Mouse (Mus musculus): ENCODE results near the gene Hmox2. TPM values are rescaled to one million over a fixed set of nuclear protein-coding genes. Genes with fewer than 3 reads are reported as not detected.
"Not testable (repeated sequence)": the region's sequence is repeated elsewhere in the genome, so short reads cannot be mapped to it uniquely, and the experiment has no call there.

Hmox2 gene
- polyA plus RNA-seq, 1 experiment, result 42.6 TPM

DNA sequence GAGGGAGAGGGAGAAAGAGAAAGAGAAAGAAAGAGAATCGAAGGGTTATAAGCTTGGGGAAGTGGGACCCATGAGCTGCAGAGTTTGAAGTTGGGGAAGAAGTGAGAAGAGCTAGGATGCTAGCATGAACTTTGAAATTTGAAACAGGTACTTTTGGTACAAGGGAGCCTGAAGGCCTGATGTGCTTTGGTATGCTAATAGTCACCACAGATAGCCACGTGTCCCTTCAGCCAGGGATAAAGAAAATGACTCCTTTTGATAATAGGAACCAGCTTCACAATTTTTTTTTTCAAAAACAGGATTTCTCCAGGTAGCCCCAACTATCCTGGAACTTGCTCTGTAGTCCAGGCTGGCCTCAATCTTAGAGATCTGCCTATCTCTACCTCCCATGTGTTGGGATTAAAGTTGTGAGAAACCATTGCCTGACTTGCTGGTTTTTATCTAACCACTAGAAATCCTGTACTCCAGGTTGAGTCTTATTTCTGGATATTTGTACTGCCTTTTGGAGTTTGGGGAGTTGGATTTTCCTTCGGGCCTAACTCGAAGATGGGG is 43.5 kb upstream of the Hmox2 start:
- H3K79me2 ChIP-seq (ENCODE audit: control insufficient read depth, insufficient read depth), result peaks cover 31% of the 10 kb centered on the region
- no peaks in the 10 kb centered on the region for H3K27me3 ChIP-seq (ENCODE audit: control insufficient read depth, insufficient read depth, insufficient read length)
- H3ac ChIP-seq (ENCODE audit: control insufficient read depth, insufficient read length, low read depth), result no peak overlapping the region
- no peak overlapping the region for H3K4me3 ChIP-seq (ENCODE audit: insufficient read depth, poor library complexity, severe bottlenecking)
- peaks cover 20% of the 10 kb centered on the region for H3K79me3 ChIP-seq (ENCODE audit: low read depth)
- TF ChIP-seq FOSL1 (IDR thresholded peaks at IDR 0.05; ENCODE audit: insufficient read depth, low read length, poor library complexity, severe bottlenecking), result no peak
- TF ChIP-seq CTCF (IDR thresholded peaks at IDR 0.05; ENCODE audit: control insufficient read depth, insufficient read depth, insufficient read length), result no peak
- TF ChIP-seq USF1 (IDR thresholded peaks at IDR 0.05; ENCODE audit: low read depth), result no peak
- no peak for TF ChIP-seq MAX (IDR thresholded peaks at IDR 0.05)
- TF ChIP-seq MYOG (IDR thresholded peaks at IDR 0.05; ENCODE audit: control insufficient read depth, extremely low read depth, insufficient read length), result no peak
- no peak for TF ChIP-seq CEBPB (IDR thresholded peaks at IDR 0.05; ENCODE audit: low read depth)
- no peak for TF ChIP-seq MYOD1 (IDR thresholded peaks at IDR 0.05; ENCODE audit: control insufficient read depth, insufficient read length, low read depth)
- peaks cover 15% of the 10 kb centered on the region for H3K36me3 ChIP-seq (ENCODE audit: control insufficient read depth, insufficient read depth)

DNA sequence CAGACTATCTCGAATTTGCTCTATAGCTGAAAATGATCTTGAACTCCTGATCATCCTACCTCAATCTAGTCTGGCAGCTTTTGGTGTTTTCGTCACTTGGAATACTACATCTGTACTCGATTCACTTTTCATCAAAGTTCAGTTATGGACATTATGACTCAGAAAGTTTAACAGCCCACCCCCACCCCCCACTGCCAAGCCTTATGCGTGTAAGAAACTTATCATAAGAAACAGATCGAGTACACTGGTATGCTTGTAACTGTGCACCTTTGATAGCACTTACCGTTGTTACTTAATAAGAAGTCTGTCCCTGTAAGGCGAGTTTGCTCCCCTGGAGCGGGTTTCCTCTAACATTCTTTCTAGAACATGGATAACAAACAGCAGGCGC is 43.0 kb upstream of the Hmox2 start:
- no peak for TF ChIP-seq CTCF (IDR thresholded peaks at IDR 0.05; ENCODE audit: control insufficient read depth, insufficient read depth, insufficient read length)
- no peak for TF ChIP-seq MAX (IDR thresholded peaks at IDR 0.05)
- no peak for TF ChIP-seq MYOD1 (IDR thresholded peaks at IDR 0.05; ENCODE audit: control insufficient read depth, insufficient read length, low read depth)
- no peak for TF ChIP-seq USF1 (IDR thresholded peaks at IDR 0.05; ENCODE audit: low read depth)
- TF ChIP-seq CEBPB (IDR thresholded peaks at IDR 0.05; ENCODE audit: low read depth), result no peak
- TF ChIP-seq MYOG (IDR thresholded peaks at IDR 0.05; ENCODE audit: control insufficient read depth, extremely low read depth, insufficient read length), result no peak
- TF ChIP-seq FOSL1 (IDR thresholded peaks at IDR 0.05; ENCODE audit: insufficient read depth, low read length, poor library complexity, severe bottlenecking), result no peak
- no peaks in the 10 kb centered on the region for H3K27me3 ChIP-seq (ENCODE audit: control insufficient read depth, insufficient read depth, insufficient read length)
- peaks cover 20% of the 10 kb centered on the region for H3K36me3 ChIP-seq (ENCODE audit: control insufficient read depth, insufficient read depth)
- H3K4me3 ChIP-seq (ENCODE audit: insufficient read depth, poor library complexity, severe bottlenecking), result peak overlapping the region; percentile 92
- H3K79me2 ChIP-seq (ENCODE audit: control insufficient read depth, insufficient read depth), result peaks cover 31% of the 10 kb centered on the region
- peaks cover 20% of the 10 kb centered on the region for H3K79me3 ChIP-seq (ENCODE audit: low read depth)
- peak overlapping the region; percentile 60 for H3ac ChIP-seq (ENCODE audit: control insufficient read depth, insufficient read length, low read depth)

DNA sequence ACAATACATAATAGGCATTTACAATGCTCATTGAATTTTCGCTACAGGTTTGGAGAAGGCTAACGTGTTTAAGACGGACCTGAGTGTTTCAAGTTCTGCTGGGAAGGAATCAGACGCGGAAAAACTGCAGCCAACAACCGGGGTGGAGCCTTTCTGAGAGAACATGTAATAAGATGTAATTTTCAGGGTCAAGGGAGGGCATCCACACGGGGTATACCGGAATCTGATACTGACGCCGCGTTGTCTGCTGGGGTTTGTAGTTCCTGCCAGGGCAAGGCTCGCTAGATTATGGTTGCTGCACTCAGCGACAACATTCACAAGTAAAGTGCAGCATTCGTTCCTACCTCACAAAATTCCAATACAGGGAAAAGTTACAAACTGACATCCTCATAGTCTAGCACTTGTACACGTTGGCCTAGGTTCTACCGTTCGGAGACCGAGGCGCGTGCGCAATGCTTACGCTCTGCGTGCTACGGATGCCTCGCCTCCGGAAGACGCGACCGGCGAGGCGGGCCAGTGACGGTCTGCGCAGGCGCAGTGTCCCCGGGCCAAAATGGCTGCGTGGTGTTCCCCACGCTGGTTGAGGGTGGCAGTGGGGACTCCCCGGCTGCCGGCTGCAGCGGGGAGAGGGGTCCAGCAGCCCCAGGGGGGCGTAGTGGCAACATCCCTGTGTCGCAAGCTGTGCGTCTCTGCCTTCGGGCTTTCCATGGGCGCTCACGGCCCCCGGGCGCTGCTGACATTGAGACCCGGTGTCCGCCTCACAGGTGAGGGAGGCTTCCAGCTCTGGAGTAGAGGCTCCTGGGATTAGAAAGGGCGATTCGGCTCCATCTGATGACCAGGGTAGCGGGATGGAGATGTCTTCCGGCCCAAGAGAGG is 42.3 kb upstream of the Hmox2 start:
- TF ChIP-seq MYOG (IDR thresholded peaks at IDR 0.05; ENCODE audit: control insufficient read depth, extremely low read depth, insufficient read length) (no peak), CEBPB (IDR thresholded peaks at IDR 0.05; ENCODE audit: low read depth) (no peak), MAX (IDR thresholded peaks at IDR 0.05) (no peak), USF1 (IDR thresholded peaks at IDR 0.05; ENCODE audit: low read depth) (no peak), CTCF (IDR thresholded peaks at IDR 0.05; ENCODE audit: control insufficient read depth, insufficient read depth, insufficient read length) (no peak), FOSL1 (IDR thresholded peaks at IDR 0.05; ENCODE audit: insufficient read depth, low read length, poor library complexity, severe bottlenecking) (no peak), MYOD1 (IDR thresholded peaks at IDR 0.05; ENCODE audit: control insufficient read depth, insufficient read length, low read depth) (no peak)
- Histone ChIP-seq H3K79me2 (ENCODE audit: control insufficient read depth, insufficient read depth) (peaks cover 29% of the 10 kb centered on the region), H3K36me3 (ENCODE audit: control insufficient read depth, insufficient read depth) (peaks cover 24% of the 10 kb centered on the region), H3K4me3 (ENCODE audit: insufficient read depth, poor library complexity, severe bottlenecking) (peak overlapping the region; percentile 92), H3ac (ENCODE audit: control insufficient read depth, insufficient read length, low read depth) (peak overlapping the region; percentile 93), H3K79me3 (ENCODE audit: low read depth) (peaks cover 20% of the 10 kb centered on the region), H3K27me3 (ENCODE audit: control insufficient read depth, insufficient read depth, insufficient read length) (no peaks in the 10 kb centered on the region)

DNA sequence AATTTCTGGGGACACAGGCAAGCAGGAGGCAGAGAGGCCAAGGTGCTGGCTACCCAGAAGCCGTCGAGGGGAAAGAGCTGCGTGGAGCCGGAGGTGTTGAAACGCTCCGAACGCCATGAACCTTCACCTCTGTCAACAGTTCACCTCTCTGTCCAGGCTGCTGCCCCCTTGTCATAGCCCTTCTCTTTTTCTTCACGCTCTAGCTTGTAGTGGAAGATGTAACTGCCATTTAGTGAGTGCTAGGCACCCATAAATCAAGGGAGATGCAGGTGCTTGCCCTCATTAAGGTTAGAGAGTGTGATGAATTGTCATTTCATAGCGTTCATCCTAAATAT is 41.7 kb upstream of the Hmox2 start:
- Histone ChIP-seq H3ac (ENCODE audit: control insufficient read depth, insufficient read length, low read depth) (peak overlapping the region; percentile 93), H3K79me3 (ENCODE audit: low read depth) (peaks cover 24% of the 10 kb centered on the region), H3K27me3 (ENCODE audit: control insufficient read depth, insufficient read depth, insufficient read length) (no peaks in the 10 kb centered on the region), H3K4me3 (ENCODE audit: insufficient read depth, poor library complexity, severe bottlenecking) (peak overlapping the region; percentile 92), H3K36me3 (ENCODE audit: control insufficient read depth, insufficient read depth) (peaks cover 27% of the 10 kb centered on the region), H3K79me2 (ENCODE audit: control insufficient read depth, insufficient read depth) (peaks cover 23% of the 10 kb centered on the region)
- no peak for TF ChIP-seq CEBPB (IDR thresholded peaks at IDR 0.05; ENCODE audit: low read depth)
- no peak for TF ChIP-seq FOSL1 (IDR thresholded peaks at IDR 0.05; ENCODE audit: insufficient read depth, low read length, poor library complexity, severe bottlenecking)
- no peak for TF ChIP-seq USF1 (IDR thresholded peaks at IDR 0.05; ENCODE audit: low read depth)
- no peak for TF ChIP-seq MYOG (IDR thresholded peaks at IDR 0.05; ENCODE audit: control insufficient read depth, extremely low read depth, insufficient read length)
- TF ChIP-seq MYOD1 (IDR thresholded peaks at IDR 0.05; ENCODE audit: control insufficient read depth, insufficient read length, low read depth), result no peak
- no peak for TF ChIP-seq CTCF (IDR thresholded peaks at IDR 0.05; ENCODE audit: control insufficient read depth, insufficient read depth, insufficient read length)
- no peak for TF ChIP-seq MAX (IDR thresholded peaks at IDR 0.05)

DNA sequence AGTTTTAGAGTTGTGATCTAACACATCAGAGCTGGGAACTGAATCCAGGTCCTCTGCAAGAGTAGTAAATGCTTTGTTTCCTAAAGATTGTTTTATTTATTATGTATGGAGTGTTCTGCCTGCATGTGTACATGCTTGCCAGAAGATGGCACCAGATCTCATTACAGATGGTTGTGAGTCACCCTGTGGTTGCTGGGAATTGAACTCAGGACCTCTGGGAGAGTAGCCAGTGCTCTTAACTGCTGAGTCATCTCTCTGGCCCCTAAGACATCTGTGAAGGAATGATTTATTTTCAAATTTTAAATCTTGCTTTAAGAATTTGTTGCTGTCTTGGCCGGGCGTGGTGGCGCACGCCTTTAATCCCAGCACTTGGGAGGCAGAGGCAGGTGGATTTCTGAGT is 36.8 kb upstream of the Hmox2 start:
- H3K79me2 ChIP-seq (ENCODE audit: control insufficient read depth, insufficient read depth), result peaks cover 18% of the 10 kb centered on the region
- H3K4me3 ChIP-seq (ENCODE audit: insufficient read depth, poor library complexity, severe bottlenecking); H3K27me3 ChIP-seq (ENCODE audit: control insufficient read depth, insufficient read depth, insufficient read length); H3ac ChIP-seq (ENCODE audit: control insufficient read depth, insufficient read length, low read depth): not testable (repeated sequence)
- peaks cover 21% of the 10 kb centered on the region for H3K79me3 ChIP-seq (ENCODE audit: low read depth)
- peaks cover 72% of the 10 kb centered on the region for H3K36me3 ChIP-seq (ENCODE audit: control insufficient read depth, insufficient read depth)
